Mouse (Mus musculus): ENCODE measurements around the gene 1110032F04Rik.

1110032F04Rik gene

DNA sequence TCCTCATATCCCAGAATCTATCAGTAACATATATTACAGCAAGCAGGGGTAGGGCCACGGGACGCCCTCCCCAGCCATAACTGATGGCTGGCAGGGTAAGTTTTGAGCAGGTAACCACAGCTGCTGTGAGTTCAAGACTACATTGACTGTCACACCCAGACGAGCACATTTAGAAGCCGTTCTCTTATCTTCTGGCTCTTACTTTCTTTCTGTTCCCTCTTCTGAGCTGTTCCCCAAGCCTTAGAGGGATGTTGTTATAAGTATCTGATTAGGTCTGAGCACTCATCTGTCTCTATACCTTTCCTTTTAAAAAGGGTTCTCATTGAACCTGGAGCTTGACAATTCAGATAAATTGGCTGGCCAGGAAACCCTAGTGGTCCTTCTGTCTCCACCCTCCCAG, 38.1 kb downstream of the 1110032F04Rik start:
- no peak for DNase-seq (ENCODE audit: low read depth, low spot score)

All from ZHBTc4 (cell line).